8 mouse cellular contexts compared by ENCODE assay signal in the genomic region with DNA sequence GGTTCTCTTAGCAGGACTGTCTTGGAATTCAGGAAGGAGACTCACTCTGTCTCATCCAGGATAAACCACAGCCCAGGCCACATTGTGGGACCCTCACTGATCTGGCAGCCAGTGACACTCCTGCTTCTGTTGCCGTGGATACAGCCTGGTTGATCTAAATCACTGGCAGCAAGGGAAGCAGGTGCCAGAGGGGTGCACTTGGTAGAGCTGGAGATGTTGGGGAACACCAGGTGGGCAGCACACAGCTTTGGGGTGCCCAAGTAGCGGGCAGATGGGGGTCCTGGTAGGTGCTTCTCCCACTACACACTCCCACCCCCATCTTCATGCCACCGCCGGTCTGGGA. TPM values are rescaled to one million over a fixed set of nuclear protein-coding genes. Genes with fewer than 3 reads are reported as not detected.
DNase-seq lines count a peak whose midpoint lies in the region; ATAC-seq and TF ChIP-seq lines count a peak whose summit lies in the region.

No protein-coding gene starts in this region.

- ATAC-seq in kidney, embryonic 15.5 days (replicated peaks; ENCODE audit: low FRiP score): peak; percentile 29
- peak; percentile 39 for ATAC-seq in hindbrain, embryonic 14.5 days (ENCODE audit: low FRiP score)
- peak; percentile 57 for ATAC-seq in midbrain, postnatal 0 days (ENCODE audit: low FRiP score)

- no peak for TF ChIP-seq CTCF in midbrain, postnatal 0 days (IDR thresholded peaks at IDR 0.05)

- peak overlapping the region; percentile 66 for H3K4me2 ChIP-seq in kidney, embryonic 15.5 days
- H3K4me2 ChIP-seq in hindbrain, embryonic 14.5 days (replicated peaks): peak overlapping the region; percentile 69
- peak overlapping the region; percentile 57 for H3K4me2 ChIP-seq in midbrain, postnatal 0 days (ENCODE audit: low read depth, low read length, poor library complexity, severe bottlenecking)

- no peak overlapping the region for H3K27ac ChIP-seq in kidney, embryonic 15.5 days
- H3K27ac ChIP-seq in hindbrain, embryonic 14.5 days: peak overlapping the region; percentile 86
- H3K27ac ChIP-seq in midbrain, postnatal 0 days (ENCODE audit: low read depth, low read length): peak overlapping the region; percentile 84

- peaks cover 64% of the 10 kb centered on the region for H3K27me3 ChIP-seq in kidney, embryonic 15.5 days
- peaks cover 74% of the 10 kb centered on the region for H3K27me3 ChIP-seq in hindbrain, embryonic 14.5 days (ENCODE audit: control insufficient read depth, insufficient read depth, low read length)
- H3K27me3 ChIP-seq in midbrain, postnatal 0 days (ENCODE audit: insufficient read depth, low read length): peaks cover 15% of the 10 kb centered on the region; the same call in 1 of the 2 replicates

- H3K9ac ChIP-seq in kidney, embryonic 15.5 days: peak overlapping the region; percentile 57
- H3K9ac ChIP-seq in hindbrain, embryonic 14.5 days: peak overlapping the region; percentile 69
- peak overlapping the region; percentile 68 for H3K9ac ChIP-seq in midbrain, postnatal 0 days (replicated peaks; ENCODE audit: low read length, poor library complexity, severe bottlenecking)

- no peaks in the 10 kb centered on the region for H3K36me3 ChIP-seq in kidney, embryonic 15.5 days
- H3K36me3 ChIP-seq in hindbrain, embryonic 14.5 days (replicated peaks; ENCODE audit: control insufficient read depth, insufficient read depth): no peaks in the 10 kb centered on the region
- H3K36me3 ChIP-seq in midbrain, postnatal 0 days (ENCODE audit: insufficient read depth, low read length): no peaks in the 10 kb centered on the region

- H3K9me3 ChIP-seq in kidney, embryonic 15.5 days (replicated peaks): no peaks in the 10 kb centered on the region
- H3K9me3 ChIP-seq in hindbrain, embryonic 14.5 days (ENCODE audit: control insufficient read depth, low read length): no peaks in the 10 kb centered on the region
- H3K9me3 ChIP-seq in midbrain, postnatal 0 days (ENCODE audit: low read length): no peaks in the 10 kb centered on the region

- peaks cover 10% of the 10 kb centered on the region for H3K4me1 ChIP-seq in kidney, embryonic 15.5 days
- peaks cover 20% of the 10 kb centered on the region for H3K4me1 ChIP-seq in hindbrain, embryonic 14.5 days (replicated peaks; ENCODE audit: control insufficient read depth, insufficient read depth, low read length)
- H3K4me1 ChIP-seq in midbrain, postnatal 0 days (ENCODE audit: insufficient read depth, low read length): no peaks in the 10 kb centered on the region; the same call in 1 of the 2 replicates

- 21% methylated on average over 4 of the region's 4 CpGs for WGBS in kidney, embryonic 15.5 days
- WGBS in hindbrain, embryonic 14.5 days: 33% methylated on average over 3 of the region's 4 CpGs
- WGBS in midbrain, postnatal 0 days: 27% methylated on average over 2 of the region's 4 CpGs

- peak overlapping the region; percentile 57 for H3K4me3 ChIP-seq in kidney, embryonic 15.5 days (replicated peaks)
- peak overlapping the region; percentile 50 for H3K4me3 ChIP-seq in hindbrain, embryonic 14.5 days (replicated peaks; ENCODE audit: low read length)
- peak overlapping the region; percentile 56 for H3K4me3 ChIP-seq in midbrain, postnatal 0 days (ENCODE audit: low read depth, low read length)

- DNase-seq in kidney, adult 18-20 months: no peak
- peak; percentile 4 for DNase-seq in embryo, embryonic 10.5 days (ENCODE audit: low spot score)
- peak; percentile 28 for DNase-seq in hindbrain, embryonic 14.5 days (ENCODE audit: low spot score)
- peak; percentile 16 for DNase-seq in midbrain, postnatal 0 days (ENCODE audit: low spot score)
- DNase-seq in left cerebral cortex, adult 18-20 months (ENCODE audit: low spot score in 2 of 2): no peak
- no peak for DNase-seq in layer of hippocampus, postnatal 36 days
- DNase-seq in T-cell, adult 2 months (ENCODE audit: low spot score): no peak

RNA-seq across cellular contexts. Expression of a gene that starts 0.5 kb away (rescaled TPM):
- polyA plus RNA-seq in kidney, embryonic 15.5 days (2015; fragmentation: Nextera tagmentation; extraction: Ambion mirVana): 3.8 and 4.2 TPM in 2 replicates
- polyA plus RNA-seq in hindbrain, embryonic 14.5 days (2014; fragmentation: Nextera tagmentation; extraction: Ambion mirVana): 6.9 and 7.5 TPM in 2 replicates
- 32.1 and 33.3 TPM in 2 replicates for total RNA-seq in midbrain, postnatal 0 days (2014; rRNA removed)
- 6.8 and 7.2 TPM in 2 replicates for polyA plus RNA-seq in midbrain, postnatal 0 days (2015; fragmentation: Nextera tagmentation; extraction: Ambion mirVana)
- 10 to 100 TPM; 13.3 to 14.3 TPM for total RNA-seq in left cerebral cortex, adult 18-20 months (2021)
- total RNA-seq in layer of hippocampus, postnatal 36 days (2021): 10 to 100 TPM; 14.0 to 14.9 TPM

RNA-seq across cellular contexts. Expression of a gene that starts 25.8 kb away (rescaled TPM):
- 30.3 and 35.4 TPM in 2 replicates for polyA plus RNA-seq in kidney, embryonic 15.5 days (2015; fragmentation: Nextera tagmentation; extraction: Ambion mirVana)
- polyA plus RNA-seq in hindbrain, embryonic 14.5 days (2014; fragmentation: Nextera tagmentation; extraction: Ambion mirVana): 39.9 and 40.2 TPM in 2 replicates
- 29.1 and 42.2 TPM in 2 replicates for total RNA-seq in midbrain, postnatal 0 days (2014; rRNA removed)
- 50.2 and 56.8 TPM in 2 replicates for polyA plus RNA-seq in midbrain, postnatal 0 days (2015; fragmentation: Nextera tagmentation; extraction: Ambion mirVana)
- 100 to 1,000 TPM in 1 of 2 experiments, 10 to 100 TPM in 1; 98.9 to 109 TPM for total RNA-seq in left cerebral cortex, adult 18-20 months (2021)
- total RNA-seq in layer of hippocampus, postnatal 36 days (2021): 100 to 1,000 TPM; 104 to 126 TPM

RNA-seq across cellular contexts. Expression of a gene that starts 40.7 kb away (rescaled TPM):
- 16.8 and 17.8 TPM in 2 replicates for polyA plus RNA-seq in kidney, embryonic 15.5 days (2015; fragmentation: Nextera tagmentation; extraction: Ambion mirVana)
- 30.3 and 35.4 TPM in 2 replicates for polyA plus RNA-seq in hindbrain, embryonic 14.5 days (2014; fragmentation: Nextera tagmentation; extraction: Ambion mirVana)
- 17.2 and 25.3 TPM in 2 replicates for total RNA-seq in midbrain, postnatal 0 days (2014; rRNA removed)
- 34.1 and 35.3 TPM in 2 replicates for polyA plus RNA-seq in midbrain, postnatal 0 days (2015; fragmentation: Nextera tagmentation; extraction: Ambion mirVana)
- 10 to 100 TPM; 56.0 to 60.3 TPM for total RNA-seq in left cerebral cortex, adult 18-20 months (2021)
- 10 to 100 TPM; 53.0 to 53.1 TPM for total RNA-seq in layer of hippocampus, postnatal 36 days (2021)

Comparison
In these comparisons a context has a peak if more than half of its experiments do, and no peak if none do; other contexts are left out.
1. DNase-seq: peak in embryo, embryonic 10.5 days (single experiment), hindbrain, embryonic 14.5 days (single experiment) and midbrain, postnatal 0 days (single experiment); none in kidney, adult 18-20 months (single experiment), left cerebral cortex, adult 18-20 months (0 of 2), layer of hippocampus, postnatal 36 days (0 of 2) and T-cell, adult 2 months (single experiment).
2. Peak in every context shown above with its lines, with median percentiles within 50 percentile points of each other: ATAC-seq, H3K4me2 ChIP-seq, H3K4me3 ChIP-seq and H3K9ac ChIP-seq.